8 mouse cellular contexts compared by ENCODE assay signal in the genomic region with DNA sequence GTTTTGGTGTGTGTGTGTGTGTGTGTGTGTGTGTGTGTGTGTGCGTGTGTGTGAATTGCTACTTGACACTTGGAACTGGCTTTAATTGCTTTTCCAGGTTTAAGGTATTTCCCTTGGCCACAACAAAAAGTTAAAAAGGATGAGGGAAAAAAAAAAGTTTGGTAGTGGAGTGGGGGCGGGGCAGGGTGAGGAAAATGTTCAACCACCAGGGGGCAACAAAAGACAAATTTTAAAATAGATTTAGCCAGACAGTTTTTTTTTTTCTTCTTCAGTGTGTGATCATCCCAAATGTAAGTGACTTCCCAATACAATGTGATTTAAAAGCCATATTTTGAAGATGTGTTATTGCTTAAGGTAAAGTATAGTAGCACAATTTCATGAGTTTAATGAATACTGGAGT. TPM values are rescaled to one million over a fixed set of nuclear protein-coding genes. Genes with fewer than 3 reads are reported as not detected.
DNase-seq lines count a peak whose midpoint lies in the region; ATAC-seq and TF ChIP-seq lines count a peak whose summit lies in the region.

No protein-coding gene starts in this region.

- H3K4me3 ChIP-seq in G1E (ENCODE audit: low read depth, low read length) = no peak overlapping the region
- H3K4me3 ChIP-seq in heart, postnatal 0 days (ENCODE audit: low read depth, low read length) = no peak overlapping the region

- peak overlapping the region; percentile 41 for H3K4me2 ChIP-seq in heart, postnatal 0 days (ENCODE audit: low read depth, low read length)

- H3K9ac ChIP-seq in heart, postnatal 0 days (replicated peaks; ENCODE audit: low read depth, low read length) = no peak overlapping the region

- 0 out of 2 replicates have a peak, but pooled peaks have one; percentile 15 for ATAC-seq in G1E (ENCODE audit: extremely low read depth, insufficient number of reproducible peaks, low FRiP score, poor library complexity, severe bottlenecking)
- no peak for ATAC-seq in heart, postnatal 0 days (ENCODE audit: insufficient read depth, low read depth)
- ATAC-seq in megakaryocyte progenitor cell, adult 5-6 weeks (replicated peaks; ENCODE audit: poor library complexity) = peak; percentile 65
- ATAC-seq in monocyte, adult 5-6 weeks (replicated peaks; ENCODE audit: insufficient number of reproducible peaks, low FRiP score, low TSS enrichment, poor library complexity, severe bottlenecking) = no peak

- H3K4me1 ChIP-seq in G1E (ENCODE audit: insufficient read depth, low read depth, low read length) = no peaks in the 10 kb centered on the region
- no peaks in the 10 kb centered on the region for H3K4me1 ChIP-seq in heart, postnatal 0 days (ENCODE audit: control insufficient read depth, insufficient read depth)

- 13% methylated on average over 2 of the region's 2 CpGs for WGBS in heart, postnatal 0 days

- no peak for TF ChIP-seq CTCF in G1E (IDR thresholded peaks at IDR 0.05; ENCODE audit: low read depth, low read length)
- TF ChIP-seq CTCF in heart, postnatal 0 days (IDR thresholded peaks at IDR 0.05; ENCODE audit: low read depth) = peak; percentile 50

- H3K36me3 ChIP-seq in G1E (replicated peaks) = no peaks in the 10 kb centered on the region
- no peaks in the 10 kb centered on the region for H3K36me3 ChIP-seq in heart, postnatal 0 days (replicated peaks; ENCODE audit: control insufficient read depth, insufficient read depth, low read length)

- no peak overlapping the region for H3K27ac ChIP-seq in heart, postnatal 0 days (ENCODE audit: low read depth)

- DNase-seq in gastrocnemius, adult 18-20 months (ENCODE audit: low spot score) = peak; percentile 79
- DNase-seq in gastrocnemius, postnatal 25 days = no peak
- DNase-seq in G1E (ENCODE audit: low spot score) = no peak
- peak; percentile 68 for DNase-seq in embryo, embryonic 11 days
- DNase-seq in heart, postnatal 0 days (ENCODE audit: low spot score) = peak; percentile 65
- peak; percentile 71 to 77 for DNase-seq in layer of hippocampus, postnatal 10 days (ENCODE audit: low spot score in 2 of 2)

- peaks cover 9% of the 10 kb centered on the region; the same call in 1 of the 2 replicates for H3K27me3 ChIP-seq in G1E (ENCODE audit: insufficient read depth, low read length)
- no peaks in the 10 kb centered on the region for H3K27me3 ChIP-seq in heart, postnatal 0 days (ENCODE audit: control insufficient read depth, insufficient read depth, low read length)

- no peak for TF ChIP-seq EP300 in heart, postnatal 0 days (IDR thresholded peaks at IDR 0.05; ENCODE audit: low read depth)

- H3K9me3 ChIP-seq in G1E (replicated peaks) = peaks cover 5% of the 10 kb centered on the region
- H3K9me3 ChIP-seq in heart, postnatal 0 days (replicated peaks; ENCODE audit: control insufficient read depth, low read length) = no peaks in the 10 kb centered on the region

RNA-seq across cellular contexts. Expression of gene Adamts1, which starts 4.7 kb away (rescaled TPM):
- total RNA-seq in gastrocnemius, adult 18-20 months (2021) = 10 to 100 TPM in 1 of 2 experiments, 1 to 10 TPM in 1; 8.0 to 39.9 TPM
- 10 to 100 TPM; 25.1 to 25.2 TPM for total RNA-seq in gastrocnemius, postnatal 25 days (2021)
- total RNA-seq in G1E (2014; fragmentation: Nextera tagmentation) = not detected in 2 replicates
- 0.06 and 0.11 TPM in 2 replicates for total RNA-seq in G1E (2017)
- polyA plus RNA-seq in G1E (2012) = not detected in 2 replicates
- total RNA-seq in heart, postnatal 0 days (2014; rRNA removed; ENCODE audit: low replicate concordance) = 93.8 and 100 TPM in 2 replicates
- polyA plus RNA-seq in heart, postnatal 0 days (2015; fragmentation: Nextera tagmentation; extraction: Ambion mirVana) = 19.9 TPM in 2 replicates
- 10 to 100 TPM; 16.5 to 16.9 TPM for total RNA-seq in layer of hippocampus, postnatal 10 days (2021)
- 0.10 TPM in 1 of 2 replicates, not detected in the other for total RNA-seq in megakaryocyte progenitor cell, adult 5-6 weeks (2015)
- 0.07 TPM in 1 of 2 replicates, not detected in the other for total RNA-seq in megakaryocyte progenitor cell, adult 5-6 weeks (2017)
- 0.43 TPM in 1 of 3 replicates, not detected in the others for total RNA-seq in monocyte, adult 5-6 weeks (2017)

Comparison
In these comparisons a context has a peak if more than half of its experiments do, and no peak if none do; other contexts are left out.
1. DNase-seq: peak in gastrocnemius, adult 18-20 months (single experiment), embryo, embryonic 11 days (single experiment), heart, postnatal 0 days (single experiment) and layer of hippocampus, postnatal 10 days (2 of 2); none in gastrocnemius, postnatal 25 days (single experiment) and G1E (single experiment).
2. ATAC-seq: peak in G1E (single experiment) and megakaryocyte progenitor cell, adult 5-6 weeks (single experiment); none in heart, postnatal 0 days (single experiment) and monocyte, adult 5-6 weeks (single experiment).